Mouse (Mus musculus): ENCODE measurements around the gene Prdm13.

DNA sequence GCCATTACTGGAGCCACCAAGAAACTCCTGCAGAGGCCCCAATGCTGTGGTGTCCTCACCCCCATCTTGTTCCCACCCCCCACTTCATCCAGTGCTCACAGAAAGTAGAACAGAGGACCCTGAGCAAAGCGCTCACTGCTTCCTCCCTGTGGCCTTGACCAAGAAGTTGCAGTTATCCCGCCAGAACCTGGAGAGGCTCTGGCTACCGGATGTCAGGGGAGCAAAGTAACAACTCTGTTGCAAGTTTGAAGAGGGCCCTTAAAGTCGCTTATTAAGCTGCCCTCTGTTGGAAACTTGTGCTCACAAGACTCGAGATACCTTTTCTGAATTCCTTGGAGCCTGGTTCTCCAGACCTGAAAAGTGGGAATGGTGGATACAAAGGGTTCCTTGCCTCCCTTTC lies 1.2 kb upstream of the Prdm13 start:
- TF ChIP-seq NRF1 (IDR thresholded peaks at IDR 0.05; ENCODE audit: low read depth, low read length) (no peak), POLR2A (IDR thresholded peaks at IDR 0.05; ENCODE audit: low read depth, low read length) (no peak), MEF2A (IDR thresholded peaks at IDR 0.05; ENCODE audit: borderline replicate concordance, low read depth, low read length) (no peak), ZNF384 (IDR thresholded peaks at IDR 0.05; ENCODE audit: low read depth, low read length) (no peak)
